Mouse (Mus musculus) liver, embryonic 14.5 days (tissue): Measurements from ENCODE around the gene Gm13279.

Source experiments
- CTCF ChIP-seq: IDR thresholded peaks from 2 replicates; pipeline ENCODE4 v1.5.1; 2016; ENCODE audit warnings: antibody characterized with exemption, low read depth, control low read depth
- EP300 ChIP-seq: IDR thresholded peaks from 2 replicates; pipeline ENCODE4 v1.6.1; 2016; ENCODE audit warnings: antibody characterized with exemption, low read depth

- peak; percentile 32; the same call in 1 of the 2 replicates for TF ChIP-seq CTCF
- no peak for TF ChIP-seq EP300
Observed at GRCm38 (mm10) chr4:88822995-88823394, 25.8 kb downstream of the Gm13279 start.
